In the genomic region with DNA sequence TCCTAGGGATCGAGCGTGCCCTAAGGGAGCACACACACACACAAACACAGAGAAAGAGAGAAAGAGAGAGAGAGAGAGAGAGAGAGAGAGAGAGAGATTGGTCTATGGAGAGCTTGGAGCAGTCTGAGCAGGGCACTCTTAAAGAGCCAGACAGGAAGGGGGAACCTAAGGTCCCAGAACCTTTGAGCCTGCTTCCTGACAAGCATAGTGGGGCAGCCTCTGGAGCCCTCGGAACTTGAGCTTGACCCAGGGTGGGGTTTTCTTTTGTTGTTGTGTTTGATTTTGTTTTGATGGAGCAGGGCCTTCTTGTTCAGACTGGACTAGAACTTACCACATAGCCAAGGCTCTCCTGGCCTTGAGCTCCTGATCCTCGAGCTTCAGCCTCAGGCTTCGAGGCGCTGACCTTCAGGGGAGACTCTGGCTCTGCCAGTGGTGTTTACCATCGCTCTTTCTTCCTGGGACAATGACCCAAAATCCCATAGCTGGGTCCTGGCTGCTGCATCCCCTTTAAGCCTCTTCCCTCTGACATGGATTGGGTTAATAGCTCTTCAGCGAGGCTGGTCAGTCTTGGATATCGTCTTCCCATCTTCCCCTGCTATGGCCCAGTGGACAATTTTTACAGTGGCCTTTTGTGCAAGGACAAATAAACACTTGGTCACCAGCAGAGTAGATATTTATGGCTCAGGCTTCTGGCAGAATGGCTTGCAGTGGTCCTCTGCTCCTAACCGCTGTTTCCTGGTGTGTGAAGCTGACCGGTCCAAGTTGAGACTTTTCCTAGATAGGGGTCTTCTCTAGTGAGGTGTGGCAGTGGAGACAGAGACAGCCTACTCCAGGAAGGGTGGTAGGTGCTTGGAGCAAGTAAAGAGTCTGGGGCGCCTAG, we compare ENCODE assay signal across 9 mouse cellular contexts.
A peak's percentile ranks its signal among the peaks of the same experiment; 100 is the strongest.
DNase-seq lines count a peak whose midpoint lies in the region; ATAC-seq and TF ChIP-seq lines count a peak whose summit lies in the region.
"Had no signal": no experiment of that assay in that cellular context is flagged by ENCODE, and none has a peak within 500 bp of the region (broad histone marks: within the 10 kb centered on the region; RNA-seq: fewer than 3 reads in every experiment).

No protein-coding gene starts in this region.

- WGBS in embryonic facial prominence, embryonic 12.5 days = 54% methylated on average over 12 of the region's 12 CpGs
- 68% methylated on average over 10 of the region's 12 CpGs for WGBS in hindbrain, postnatal 0 days
- 38% methylated on average over 12 of the region's 12 CpGs for WGBS in liver, embryonic 13.5 days (ENCODE audit: insufficient replicate concordance)

- no peaks in the 10 kb centered on the region for H3K9me3 ChIP-seq in embryonic facial prominence, embryonic 12.5 days
- no peaks in the 10 kb centered on the region for H3K9me3 ChIP-seq in hindbrain, postnatal 0 days (ENCODE audit: low read length)
- no peaks in the 10 kb centered on the region for H3K9me3 ChIP-seq in liver, embryonic 13.5 days (replicated peaks)

- no peak for ATAC-seq in embryonic facial prominence, embryonic 12.5 days (ENCODE audit: insufficient number of reproducible peaks, insufficient read depth, low FRiP score, low TSS enrichment)
- ATAC-seq in hindbrain, postnatal 0 days = no peak
- ATAC-seq in liver, embryonic 13.5 days (ENCODE audit: low read depth) = no peak
- no peak for ATAC-seq in granulocyte monocyte progenitor cell, adult 5-6 weeks (replicated peaks; ENCODE audit: poor library complexity, severe bottlenecking)
- ATAC-seq: Patski had no signal

- no peaks in the 10 kb centered on the region for H3K36me3 ChIP-seq in embryonic facial prominence, embryonic 12.5 days
- no peaks in the 10 kb centered on the region for H3K36me3 ChIP-seq in hindbrain, postnatal 0 days (ENCODE audit: insufficient read depth, low read length)
- no peaks in the 10 kb centered on the region for H3K36me3 ChIP-seq in liver, embryonic 13.5 days

- no peak overlapping the region for H3K4me2 ChIP-seq in embryonic facial prominence, embryonic 12.5 days (replicated peaks)
- no peak overlapping the region for H3K4me2 ChIP-seq in hindbrain, postnatal 0 days (ENCODE audit: low read depth, low read length)
- H3K4me2 ChIP-seq in liver, embryonic 13.5 days = peak overlapping the region; percentile 57; the same call in 1 of the 2 replicates

- no peak overlapping the region for H3K4me3 ChIP-seq in left cerebral cortex, adult 2 months
- no peak overlapping the region for H3K4me3 ChIP-seq in embryonic facial prominence, embryonic 12.5 days
- H3K4me3 ChIP-seq in hindbrain, postnatal 0 days (ENCODE audit: low read length) = no peak overlapping the region
- H3K4me3 ChIP-seq in liver, embryonic 13.5 days (replicated peaks) = no peak overlapping the region

- 0 out of 2 replicates have a peak overlapping the region, but pooled peaks have one; percentile 15 for H3K9ac ChIP-seq in embryonic facial prominence, embryonic 12.5 days
- no peak overlapping the region for H3K9ac ChIP-seq in hindbrain, postnatal 0 days (replicated peaks; ENCODE audit: low read length)
- H3K9ac ChIP-seq in liver, embryonic 13.5 days = peak overlapping the region; percentile 37; the same call in 1 of the 2 replicates

- peaks cover 77% of the 10 kb centered on the region for H3K4me1 ChIP-seq in embryonic facial prominence, embryonic 12.5 days
- peaks cover 22% of the 10 kb centered on the region; the same call in 1 of the 2 replicates for H3K4me1 ChIP-seq in hindbrain, postnatal 0 days (ENCODE audit: insufficient read depth, low read length)
- peaks cover 98% of the 10 kb centered on the region for H3K4me1 ChIP-seq in liver, embryonic 13.5 days (replicated peaks)

- DNase-seq in left cerebral cortex, adult 2 months (ENCODE audit: extremely low spot score in 1 of 2, low spot score in 2 of 2) = no peak
- no peak for DNase-seq in left cerebral cortex, postnatal 25 days (ENCODE audit: low spot score in 2 of 2)
- no peak for DNase-seq in hindbrain, postnatal 0 days (ENCODE audit: low spot score)
- DNase-seq in liver, embryonic 13.5 days = no peak
- no peak for DNase-seq in thymus, postnatal 25 days
- DNase-seq: gastrocnemius, postnatal 36 days had no signal

- no peaks in the 10 kb centered on the region for H3K27me3 ChIP-seq in embryonic facial prominence, embryonic 12.5 days
- no peaks in the 10 kb centered on the region for H3K27me3 ChIP-seq in hindbrain, postnatal 0 days (ENCODE audit: insufficient read depth, low read length)
- no peaks in the 10 kb centered on the region for H3K27me3 ChIP-seq in liver, embryonic 13.5 days
- H3K27me3 ChIP-seq: Patski had no signal

- intact Hi-C loops in left cerebral cortex, adult 2 months (cut with DNase I) = loop anchor here (5.0 kb wide), 1 partner anchor 56 kb away; no protein-coding TSS in a partner anchor
- intact Hi-C loops in left cerebral cortex, postnatal 25 days (cut with DNase I) = no loop called here

- peak overlapping the region; percentile 77 for H3K27ac ChIP-seq in left cerebral cortex, adult 2 months
- H3K27ac ChIP-seq in embryonic facial prominence, embryonic 12.5 days = 0 out of 2 replicates have a peak overlapping the region, but pooled peaks have one; percentile 36
- H3K27ac ChIP-seq in hindbrain, postnatal 0 days = peak overlapping the region; percentile 34; the same call in 1 of the 2 replicates
- peak overlapping the region; percentile 80 for H3K27ac ChIP-seq in liver, embryonic 13.5 days

- no peak for TF ChIP-seq CTCF in left cerebral cortex, adult 2 months (IDR thresholded peaks at IDR 0.05)
- TF ChIP-seq CTCF in hindbrain, postnatal 0 days (IDR thresholded peaks at IDR 0.05; ENCODE audit: low read depth) = no peak
